Mouse (Mus musculus): ENCODE measurements around the gene 9530053A07Rik. TPM values are rescaled to one million over a fixed set of nuclear protein-coding genes. Genes with fewer than 3 reads are reported as not detected.
A peak's percentile ranks its signal among the peaks of the same experiment; 100 is the strongest.
"Not testable (repeated sequence)": the region's sequence is repeated elsewhere in the genome, so short reads cannot be mapped to it uniquely, and the experiment has no call there.

9530053A07Rik gene
- total RNA-seq (2021): not detected in 2 replicates
- long read RNA-seq: 0 reads

- no peak for DNase-seq
These were observed at the start of gene 9530053A07Rik for GRCm38 (mm10) chr7:28129166-28129565. Gene 9530053A07Rik (plus strand): TSS chr7:28129466.

DNA sequence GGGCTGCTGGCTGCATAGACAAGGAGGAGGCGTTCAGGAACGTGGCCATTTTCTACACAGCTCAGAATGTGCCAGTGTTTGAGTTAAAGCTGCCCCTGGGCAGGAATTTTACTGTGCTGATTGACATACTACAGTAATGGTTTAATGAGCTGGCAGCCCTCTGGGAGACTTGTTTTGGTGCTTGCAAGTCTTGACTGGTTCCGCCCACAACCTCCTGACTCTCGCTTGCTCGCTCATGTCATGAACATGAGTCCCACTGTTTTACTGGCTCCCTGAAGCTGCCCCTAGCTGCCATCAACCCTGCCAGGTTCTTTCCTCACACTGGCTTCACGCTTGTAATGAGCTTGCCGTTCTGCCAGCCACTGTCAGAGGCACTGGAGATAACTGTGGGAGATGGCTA lies 45.1 kb upstream of the 9530053A07Rik start:
- no peak for DNase-seq

GRCm38 (mm10) chr7:28086236-28086635 lies 43.0 kb upstream of the 9530053A07Rik start:
- no peak for DNase-seq

DNA sequence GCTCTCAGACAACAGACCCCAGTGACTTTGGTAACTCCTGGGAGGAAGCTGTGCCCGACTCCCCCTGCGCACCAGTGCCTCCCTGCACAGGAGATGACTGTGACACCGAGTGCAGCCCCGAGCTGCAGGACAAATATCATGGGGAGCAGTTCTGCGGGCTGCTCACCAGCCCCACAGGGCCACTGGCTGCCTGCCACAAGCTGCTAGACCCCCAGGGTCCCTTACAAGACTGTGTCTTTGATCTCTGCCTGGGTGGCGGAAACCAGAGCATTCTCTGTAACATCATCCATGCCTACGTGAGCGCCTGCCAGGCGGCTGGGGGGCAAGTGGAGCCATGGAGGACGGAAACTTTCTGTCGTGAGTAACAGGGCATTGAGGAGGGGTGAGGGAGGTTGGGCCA lies 35.7 kb upstream of the 9530053A07Rik start:
- DNase-seq: no peak

DNA sequence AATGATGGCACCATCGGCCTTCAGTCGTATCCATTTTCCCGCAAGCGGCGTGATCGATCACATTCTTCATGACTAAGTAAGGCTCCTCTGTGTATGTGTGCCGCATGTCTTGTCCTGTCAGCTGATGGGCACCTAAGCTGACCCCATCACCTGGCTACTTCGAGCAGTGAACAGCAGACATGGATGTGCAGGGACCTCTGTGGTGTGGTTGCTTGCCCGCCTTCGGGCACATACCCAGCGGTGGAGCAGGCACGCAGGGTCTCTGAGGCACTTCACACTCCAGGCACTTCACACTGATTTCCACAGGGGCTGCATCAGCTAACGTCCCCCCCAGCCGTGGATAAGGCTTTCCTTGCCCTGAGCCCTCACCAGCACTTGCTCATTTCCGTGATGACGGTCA lies 30.2 kb upstream of the 9530053A07Rik start:
- DNase-seq: no peak

GRCm38 (mm10) chr7:28100596-28101590 lies 28.4 kb upstream of the 9530053A07Rik start:
- DNase-seq: peak; percentile 37

GRCm38 (mm10) chr7:28102936-28103335 lies 26.3 kb upstream of the 9530053A07Rik start:
- not testable (repeated sequence) for DNase-seq

GRCm38 (mm10) chr7:28104670-28105069 lies 24.6 kb upstream of the 9530053A07Rik start:
- no peak for DNase-seq

GRCm38 (mm10) chr7:28106241-28106640 lies 23.0 kb upstream of the 9530053A07Rik start:
- no peak for DNase-seq

- no peak for DNase-seq
These were observed 14.6 kb upstream of the 9530053A07Rik start for GRCm38 (mm10) chr7:28114648-28115047.

GRCm38 (mm10) chr7:28137613-28138012 lies 8.3 kb downstream of the 9530053A07Rik start:
- peak; percentile 23 for DNase-seq

DNA sequence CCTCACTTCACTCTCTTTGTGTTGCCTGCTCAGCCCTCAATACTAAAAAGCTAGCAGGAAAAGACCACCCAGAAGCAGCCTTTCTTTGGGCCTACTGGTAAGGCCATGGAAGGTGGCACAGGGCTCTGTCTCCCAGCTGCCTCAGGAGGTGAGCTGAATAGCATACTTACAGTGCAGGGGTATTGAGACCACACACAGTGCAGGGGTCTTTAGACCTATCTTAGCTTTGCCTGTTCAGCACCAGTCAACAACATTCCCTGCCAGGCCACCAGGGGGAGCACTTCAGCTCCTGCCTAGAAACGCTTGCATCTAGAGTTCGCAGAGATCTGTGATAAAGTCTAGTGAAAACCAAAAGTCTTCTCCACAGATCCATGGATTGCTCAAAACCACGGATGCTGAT lies 19.0 kb downstream of the 9530053A07Rik start:
- peak; percentile 80 for DNase-seq

- no peak for DNase-seq
These were observed 20.6 kb downstream of the 9530053A07Rik start for GRCm38 (mm10) chr7:28149841-28150240.

GRCm38 (mm10) chr7:28151584-28152221 lies 22.4 kb downstream of the 9530053A07Rik start:
- peak; percentile 55 for DNase-seq

DNA sequence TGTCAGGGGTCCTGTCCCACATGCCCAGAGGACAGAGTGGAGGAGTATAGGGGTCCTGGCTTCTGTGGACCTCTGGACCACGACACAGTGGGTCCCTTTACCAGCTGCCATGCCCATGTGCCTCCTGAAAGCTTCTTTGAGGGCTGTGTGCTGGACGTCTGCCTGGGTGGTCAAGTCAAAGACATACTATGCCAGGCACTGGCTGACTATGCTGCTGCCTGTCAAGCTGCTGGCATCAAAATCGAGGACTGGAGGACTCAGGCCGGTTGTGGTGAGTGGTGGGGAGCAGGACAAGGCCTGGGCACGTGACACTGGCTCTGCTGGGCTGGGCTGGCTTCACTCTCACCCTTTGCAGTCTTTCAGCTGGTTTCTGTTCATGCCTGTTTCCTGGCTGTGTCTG lies 24.3 kb downstream of the 9530053A07Rik start:
- DNase-seq: not testable (repeated sequence)

DNA sequence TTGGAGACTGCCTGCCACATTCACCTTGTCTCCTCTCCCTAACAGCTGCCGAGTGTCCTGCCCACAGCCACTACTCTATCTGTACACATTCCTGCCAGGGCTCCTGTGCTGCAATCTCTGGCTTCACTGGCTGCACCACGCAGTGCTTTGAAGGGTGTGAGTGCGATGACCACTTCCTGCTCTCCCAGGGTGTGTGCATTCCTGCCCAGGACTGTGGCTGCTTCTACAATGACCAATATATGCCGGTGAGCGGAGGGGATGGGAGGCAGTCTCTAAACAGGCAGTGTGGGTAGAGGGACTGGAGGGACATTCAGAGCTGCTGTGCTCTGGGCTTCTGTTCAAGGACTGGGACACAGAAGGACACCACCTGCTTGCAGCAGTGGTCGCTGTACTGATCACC lies 30.0 kb downstream of the 9530053A07Rik start:
- DNase-seq: no peak

DNA sequence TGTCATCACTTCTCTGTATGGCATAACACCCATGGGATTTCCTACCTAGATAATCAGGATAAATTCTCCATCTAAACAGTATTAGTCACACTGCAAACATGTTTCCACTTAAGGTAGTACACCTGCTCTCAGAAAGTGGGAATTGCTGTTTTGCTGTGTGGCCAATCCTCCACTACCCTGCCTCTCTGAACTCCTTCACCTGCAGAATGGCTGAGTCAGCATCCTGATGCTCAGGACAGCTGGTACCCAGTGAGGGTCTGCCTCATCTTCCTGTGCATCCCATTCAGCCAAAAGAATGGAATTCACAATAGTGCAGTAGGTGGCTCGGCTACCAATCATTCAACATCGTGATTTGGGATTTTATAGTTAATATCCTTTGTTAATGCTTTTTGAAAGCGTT lies 30.6 kb downstream of the 9530053A07Rik start:
- no peak for DNase-seq

DNA sequence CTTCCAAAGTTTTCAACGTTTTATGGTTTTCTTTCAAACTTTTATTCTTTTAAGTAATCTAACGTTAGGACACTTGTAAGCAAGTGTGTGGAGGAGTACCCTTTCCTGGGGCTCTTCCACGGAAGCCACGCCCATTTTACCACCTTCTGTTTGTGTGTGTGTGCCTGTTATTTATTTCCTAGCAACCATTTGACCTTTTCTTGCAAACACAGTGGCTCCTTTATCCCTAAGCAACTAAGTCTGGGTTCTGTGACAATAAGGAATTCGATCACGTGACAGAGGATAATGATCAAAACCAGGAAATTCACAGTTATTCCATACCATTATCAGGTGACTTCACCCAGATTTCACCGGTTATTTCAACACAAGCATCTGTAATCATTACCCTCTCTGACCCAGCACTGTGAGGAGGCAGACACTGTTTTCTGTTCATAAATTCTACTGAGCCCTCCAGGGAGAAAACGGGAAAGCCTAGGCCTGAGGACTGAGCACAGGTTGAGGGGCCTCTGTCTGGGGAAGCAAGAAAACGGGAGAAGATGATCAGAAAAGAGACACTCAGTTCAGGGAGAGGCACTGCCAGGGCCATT lies 32.0 kb downstream of the 9530053A07Rik start:
- DNase-seq: no peak

- DNase-seq: no peak
These were observed 36.1 kb downstream of the 9530053A07Rik start for GRCm38 (mm10) chr7:28165406-28165805.

DNA sequence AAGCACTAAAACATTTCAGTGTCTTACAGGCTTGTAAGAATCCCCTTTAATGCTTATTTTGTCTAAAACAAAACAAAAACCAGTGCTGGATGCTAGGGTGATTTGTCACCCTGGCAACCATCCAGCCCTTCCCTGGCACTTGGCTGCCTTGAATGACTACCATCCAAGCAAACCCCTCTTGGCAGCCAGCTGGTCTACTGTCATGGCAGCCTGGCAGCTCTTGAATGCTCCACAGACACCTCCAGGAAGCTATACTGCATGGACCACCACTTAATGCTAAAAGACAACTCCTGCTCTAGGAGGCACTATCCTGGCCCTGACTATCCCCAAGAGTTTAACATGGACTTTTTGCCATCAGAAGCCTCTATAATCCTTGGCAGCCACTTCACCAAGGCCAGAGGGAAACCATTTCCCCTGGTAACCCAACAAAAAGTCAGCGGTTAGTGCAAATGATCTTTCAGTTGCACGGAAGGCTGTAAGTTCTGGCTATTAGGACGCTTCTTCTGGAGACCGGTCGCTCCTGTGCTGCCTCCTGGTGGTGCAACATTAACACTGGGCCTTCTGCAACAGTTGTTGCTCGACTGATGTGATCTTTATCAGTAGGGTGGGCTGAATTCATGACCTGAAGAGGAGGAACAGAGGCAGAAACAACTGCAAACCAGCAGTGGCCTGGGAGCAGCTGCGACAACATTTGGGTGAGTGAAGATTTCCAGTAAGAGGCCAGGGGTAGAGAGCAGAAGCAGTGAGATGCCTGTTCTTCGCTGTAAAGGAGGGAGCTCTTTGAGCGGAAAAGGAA lies 39.3 kb downstream of the 9530053A07Rik start:
- DNase-seq: peak; percentile 84

DNA sequence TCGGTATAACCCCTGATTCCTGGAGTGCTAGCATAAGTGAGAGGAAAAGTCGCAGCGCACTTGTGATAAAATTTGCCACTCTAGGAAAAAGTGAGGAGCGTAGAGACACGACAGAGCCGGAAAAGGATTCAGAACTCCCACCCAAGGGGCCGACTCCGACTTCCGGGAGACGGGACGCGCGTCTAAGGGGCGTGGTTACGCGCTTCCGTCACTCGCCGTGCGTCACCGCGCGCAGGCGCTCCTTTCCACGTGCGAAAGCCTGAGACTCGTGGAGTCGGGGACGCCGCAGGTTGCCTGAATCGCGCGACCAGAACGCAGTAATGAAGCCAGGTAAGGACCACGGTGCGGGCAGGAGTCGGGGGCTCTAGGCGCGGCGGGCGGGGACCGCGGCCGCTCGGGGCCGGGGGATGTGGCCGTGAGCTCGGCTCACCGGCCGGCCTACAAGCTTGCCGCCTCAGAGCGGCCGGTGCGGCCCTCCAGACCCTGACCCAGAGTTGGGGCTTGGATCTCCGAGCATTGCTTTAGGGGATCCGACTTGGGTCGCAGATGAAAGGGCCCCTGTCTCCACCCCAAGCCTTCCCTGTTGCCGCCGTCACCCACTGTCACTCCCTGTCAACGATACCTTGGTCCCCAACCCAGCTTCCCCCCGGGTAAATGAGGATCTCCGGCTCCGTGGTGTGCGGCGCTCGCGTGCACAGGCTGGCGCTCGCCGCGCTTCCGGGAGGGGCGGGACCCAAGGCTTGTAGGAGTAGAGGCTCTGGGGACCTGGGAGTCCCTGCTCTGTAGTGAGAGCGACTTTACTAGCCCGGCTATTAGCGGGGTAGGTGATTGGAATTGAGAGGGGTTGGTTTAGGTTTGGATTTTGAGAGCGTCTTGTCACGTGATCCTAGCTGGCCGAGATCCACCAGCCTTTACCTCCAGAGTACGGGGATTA lies 40.5 kb downstream of the 9530053A07Rik start, which contains the start of gene Fbl:
Gene Fbl (plus strand): TSS at position 222 of the 934 bp plus-strand sequence.
- peak; percentile 90 for DNase-seq
